Mouse (Mus musculus): ENCODE results near the gene Slamf9.

GRCm38 (mm10) chr1:172520576-172521440 lies 45.6 kb downstream of the Slamf9 start, which contains the start of gene Cfap45:
- no peak for TF ChIP-seq CTCF (IDR thresholded peaks at IDR 0.05; ENCODE audit: low read depth, low read length)
- TF ChIP-seq GATA1 (IDR thresholded peaks at IDR 0.05; ENCODE audit: borderline replicate concordance, low read length): no peak
- no peak for TF ChIP-seq POLR2AphosphoS5 (IDR thresholded peaks at IDR 0.05; ENCODE audit: insufficient replicate concordance, low read depth, low read length)
- TF ChIP-seq GATA2 (IDR thresholded peaks at IDR 0.05; ENCODE audit: borderline replicate concordance, low read depth, low read length): no peak
- no peak for TF ChIP-seq TAL1 (conservative IDR thresholded peaks at IDR 0.05; ENCODE audit: low read depth, low read length)

All from G1E (cell line).